Mouse (Mus musculus): ENCODE data around the gene Pelp1.
"Not testable (repeated sequence)": the region's sequence is repeated elsewhere in the genome, so short reads cannot be mapped to it uniquely, and the experiment has no call there.

Pelp1 gene

DNA sequence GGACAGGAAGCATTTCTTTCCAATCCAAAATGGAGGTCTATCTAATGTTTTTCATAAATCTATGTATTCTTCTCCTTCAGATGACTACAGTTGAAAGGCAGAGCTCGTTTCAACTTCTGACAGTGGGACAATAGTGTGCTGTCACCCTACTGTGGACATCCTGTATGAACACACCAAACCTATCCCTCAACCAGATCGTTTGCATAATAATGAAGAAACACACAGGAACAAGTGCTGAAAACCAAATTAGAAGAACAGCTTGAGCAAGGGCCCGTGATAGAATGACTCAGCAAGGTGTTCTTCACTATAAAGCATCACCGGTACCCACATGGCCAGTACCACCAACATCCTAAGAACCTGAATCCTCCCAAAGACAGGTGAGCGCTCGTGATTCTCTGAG lies 16.8 kb upstream of the Pelp1 start:
- not testable (repeated sequence) for ATAC-seq (ENCODE audit: low TSS enrichment)

GRCm38 (mm10) chr11:70419486-70419885 lies 9.7 kb upstream of the Pelp1 start:
- no peak for ATAC-seq (ENCODE audit: low TSS enrichment)

DNA sequence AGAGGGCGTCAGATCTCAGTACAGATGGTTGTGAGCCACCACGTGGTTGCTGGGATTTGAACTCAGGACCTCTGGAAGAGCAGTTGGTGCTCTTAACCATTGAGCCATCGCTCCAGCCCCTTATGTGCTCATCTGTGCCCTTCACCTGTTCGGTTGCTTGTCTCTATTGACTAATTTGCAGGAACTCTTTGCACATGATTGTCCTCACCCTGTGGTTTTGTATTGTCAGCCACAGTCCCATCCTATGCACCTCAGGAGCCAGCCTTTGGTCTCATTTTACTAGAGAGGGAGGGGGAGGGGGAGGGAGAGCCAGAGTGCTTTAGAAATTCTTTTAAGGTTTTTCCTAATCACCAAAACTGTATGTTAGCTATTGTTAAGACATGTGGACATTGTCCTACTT lies 8.4 kb upstream of the Pelp1 start:
- ATAC-seq (ENCODE audit: low TSS enrichment) = no peak

DNA sequence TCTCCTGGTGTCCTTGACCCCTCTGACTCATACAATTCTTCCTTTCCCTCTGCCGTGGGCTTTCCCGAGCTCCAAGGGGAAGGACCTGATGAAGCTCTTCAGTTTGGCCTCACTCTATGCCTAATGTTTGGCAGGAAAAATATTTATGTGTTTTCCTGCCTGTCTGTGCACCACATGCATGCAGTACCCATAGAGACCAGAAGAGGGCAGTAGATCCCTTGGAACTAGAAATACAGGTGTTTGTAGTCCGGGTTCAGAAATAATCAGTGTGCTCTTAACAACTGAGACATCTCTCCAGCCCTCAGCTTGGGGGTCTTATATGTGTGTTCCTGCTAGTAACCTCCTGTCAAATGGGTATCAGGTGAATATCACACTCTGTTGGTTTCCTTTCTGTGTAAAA lies 4.1 kb upstream of the Pelp1 start:
- no peak for ATAC-seq (ENCODE audit: low TSS enrichment)

- no peak for ATAC-seq (ENCODE audit: low TSS enrichment)
Observed at GRCm38 (mm10) chr11:70412591-70412990, 2.8 kb upstream of the Pelp1 start.

- ATAC-seq (ENCODE audit: low TSS enrichment) = no peak
Observed at GRCm38 (mm10) chr11:70410297-70410643, 439 bp upstream of the Pelp1 start.

- peak; percentile 52; the same call in 1 of the 2 replicates for ATAC-seq (ENCODE audit: low TSS enrichment)
Observed at GRCm38 (mm10) chr11:70403598-70403997, 6.2 kb downstream of the Pelp1 start.

- no peak for ATAC-seq (ENCODE audit: low TSS enrichment)
Observed at GRCm38 (mm10) chr11:70389421-70389820, 20.4 kb downstream of the Pelp1 start.

DNA sequence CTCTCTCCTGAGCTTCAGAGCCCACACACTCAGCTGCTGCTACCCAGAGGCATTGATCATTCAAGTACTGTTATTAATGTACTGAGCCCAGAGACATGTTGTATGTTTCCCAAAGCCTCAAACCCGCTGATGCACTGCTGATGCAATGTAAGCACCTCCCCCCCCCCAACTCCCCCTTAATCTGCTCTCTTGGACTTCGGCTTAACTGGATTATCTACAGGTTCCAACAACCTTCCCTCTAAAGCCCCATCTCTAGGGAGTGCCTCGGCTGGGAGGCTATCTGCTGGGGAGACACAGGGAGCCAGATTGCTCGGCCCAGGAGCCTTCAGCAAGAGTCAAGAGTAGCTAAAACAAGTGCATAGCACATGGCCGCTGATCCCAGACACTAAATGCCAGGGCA lies 22.4 kb downstream of the Pelp1 start:
- ATAC-seq (ENCODE audit: low TSS enrichment) = no peak

- ATAC-seq (ENCODE audit: low TSS enrichment) = no peak
Observed at GRCm38 (mm10) chr11:70384136-70384535, 25.7 kb downstream of the Pelp1 start.

DNA sequence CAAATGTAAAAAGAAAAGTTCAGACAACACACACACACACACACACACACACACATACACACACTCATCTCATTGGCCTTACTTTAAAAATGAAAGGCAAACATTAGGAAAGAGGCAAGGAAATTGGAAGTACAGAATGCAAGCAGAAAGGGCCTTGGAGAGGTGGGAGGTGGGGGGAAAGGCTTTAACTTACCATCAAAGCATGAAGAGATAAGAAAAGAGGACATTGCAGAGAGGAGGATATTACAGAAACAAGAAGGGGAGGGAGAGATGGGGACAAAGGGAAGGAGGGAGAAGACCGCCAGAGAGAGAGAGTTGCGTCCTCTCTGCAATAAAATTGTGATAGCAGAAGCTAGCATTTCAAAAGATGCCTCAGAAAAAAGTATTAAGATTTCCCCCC lies 28.5 kb downstream of the Pelp1 start:
- ATAC-seq (ENCODE audit: low TSS enrichment) = no peak

DNA sequence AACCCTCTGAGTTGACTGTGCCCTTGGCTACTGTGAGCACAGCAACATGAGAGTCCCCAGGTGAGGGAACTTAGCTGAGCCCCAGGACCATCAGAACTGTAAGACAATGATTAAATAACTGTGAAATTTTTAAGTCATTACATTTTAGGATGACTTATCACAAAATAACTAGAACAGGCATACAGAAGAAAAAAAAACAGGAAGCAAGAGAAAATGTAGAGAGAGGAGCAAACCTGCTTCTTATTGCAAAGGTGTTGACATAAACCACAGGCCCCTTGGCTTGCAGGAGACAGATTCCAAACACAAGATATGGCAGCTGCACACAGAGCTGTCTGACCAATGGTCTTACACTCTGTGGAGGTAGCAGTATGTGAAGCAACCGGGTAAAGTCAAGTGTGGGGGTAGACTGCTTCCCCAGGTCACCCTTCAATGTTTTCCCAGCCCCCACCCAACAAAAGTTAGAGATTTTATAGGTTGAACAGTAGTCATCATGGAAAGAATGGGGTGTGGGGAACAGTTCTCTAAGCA lies 29.3 kb downstream of the Pelp1 start:
- no peak for ATAC-seq (ENCODE audit: low TSS enrichment)

- no peak for ATAC-seq (ENCODE audit: low TSS enrichment)
Observed at GRCm38 (mm10) chr11:70376054-70376453, 33.8 kb downstream of the Pelp1 start.

GRCm38 (mm10) chr11:70374302-70374701 lies 35.5 kb downstream of the Pelp1 start:
- ATAC-seq (ENCODE audit: low TSS enrichment) = no peak

DNA sequence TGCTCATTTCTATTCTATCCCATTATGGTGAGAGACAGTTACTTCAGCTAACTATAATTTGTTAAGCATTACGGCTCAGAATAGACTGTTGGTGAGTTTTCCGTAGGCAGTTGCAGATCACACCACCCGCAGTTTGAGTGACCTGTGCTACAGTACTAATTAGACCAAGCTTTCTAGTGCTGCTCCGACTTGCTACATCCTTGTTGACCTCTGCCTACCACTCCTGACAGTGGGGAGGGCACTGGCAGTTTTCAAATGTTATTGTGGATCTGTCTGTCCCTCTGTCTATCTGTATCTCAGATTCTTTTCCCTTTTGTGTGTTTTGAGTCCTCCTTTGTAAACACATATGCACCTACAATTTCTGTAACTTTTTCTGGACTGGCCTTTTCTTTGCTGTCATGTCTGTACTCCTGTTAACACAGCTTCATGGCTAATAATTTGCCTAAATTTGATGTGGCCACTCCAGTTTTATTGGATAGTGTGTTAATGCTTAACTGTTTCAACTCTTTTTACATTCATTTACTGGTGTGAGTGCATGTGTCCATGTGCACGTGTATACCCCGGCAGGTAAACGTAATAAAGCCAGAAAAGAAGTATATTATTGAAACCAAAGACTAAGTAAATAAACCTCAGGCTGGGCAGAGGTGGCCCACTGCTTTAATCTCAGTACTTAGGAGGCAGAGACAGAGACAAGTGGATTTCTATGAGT lies 36.8 kb downstream of the Pelp1 start:
- no peak for ATAC-seq (ENCODE audit: low TSS enrichment)

DNA sequence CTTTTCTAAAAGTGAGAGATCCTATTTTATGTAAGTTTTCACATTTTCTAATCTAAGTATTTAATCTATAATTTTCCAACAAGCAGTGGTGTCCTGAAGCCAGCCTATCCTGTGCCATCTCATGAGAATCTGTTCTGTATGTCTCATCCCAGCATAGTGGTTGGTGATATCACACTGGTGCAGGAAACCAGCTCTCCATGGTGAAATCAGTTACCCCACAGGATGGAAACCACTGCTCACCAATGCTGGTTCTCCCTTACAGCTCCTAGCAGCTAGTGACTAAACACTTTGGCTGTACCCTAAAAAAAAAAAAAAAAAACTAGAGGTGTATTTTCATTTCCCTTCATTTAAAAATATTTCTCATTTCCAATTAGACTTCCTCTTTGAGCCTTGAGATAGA lies 37.4 kb downstream of the Pelp1 start:
- ATAC-seq (ENCODE audit: low TSS enrichment) = no peak

DNA sequence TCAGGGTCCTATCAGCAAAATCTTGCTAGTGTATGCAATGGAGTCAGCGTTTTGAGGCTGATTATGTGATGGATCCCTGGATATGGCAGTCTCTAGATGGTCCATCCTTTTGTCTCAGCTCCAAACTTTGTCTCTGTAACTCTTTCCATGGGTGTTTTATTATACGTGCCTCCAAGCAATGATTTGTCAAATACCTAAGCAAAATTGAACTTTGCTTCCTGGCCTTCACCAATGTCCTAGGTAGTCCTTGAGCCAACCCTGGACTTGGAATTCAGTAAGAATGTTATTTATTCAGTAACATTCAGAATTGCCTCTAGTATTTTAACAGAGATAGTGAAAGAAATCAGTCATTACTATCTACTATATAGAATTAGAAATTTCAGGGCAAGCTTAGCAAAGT lies 41.2 kb downstream of the Pelp1 start:
- not testable (repeated sequence) for ATAC-seq (ENCODE audit: low TSS enrichment)

GRCm38 (mm10) chr11:70367701-70368100 lies 42.1 kb downstream of the Pelp1 start:
- ATAC-seq (ENCODE audit: low TSS enrichment) = not testable (repeated sequence)

GRCm38 (mm10) chr11:70351868-70352267 lies 58.0 kb downstream of the Pelp1 start, which contains the start of gene Alox15:
TSS of gene Alox15 (minus strand) at chr11:70352031.
- no peak for ATAC-seq (ENCODE audit: low TSS enrichment)

GRCm38 (mm10) chr11:70348630-70349029 lies 61.2 kb downstream of the Pelp1 start:
- no peak for ATAC-seq (ENCODE audit: low TSS enrichment)

GRCm38 (mm10) chr11:70347861-70348260 lies 62.0 kb downstream of the Pelp1 start:
- ATAC-seq (ENCODE audit: low TSS enrichment) = no peak

- ATAC-seq (ENCODE audit: low TSS enrichment) = no peak
Observed at GRCm38 (mm10) chr11:70345546-70345945, 64.3 kb downstream of the Pelp1 start.

- ATAC-seq (ENCODE audit: low TSS enrichment) = no peak
Observed at GRCm38 (mm10) chr11:70345061-70345460, 64.8 kb downstream of the Pelp1 start.
